Comparison of ENCODE assay signal across 30 mouse cellular contexts in the genomic region with DNA sequence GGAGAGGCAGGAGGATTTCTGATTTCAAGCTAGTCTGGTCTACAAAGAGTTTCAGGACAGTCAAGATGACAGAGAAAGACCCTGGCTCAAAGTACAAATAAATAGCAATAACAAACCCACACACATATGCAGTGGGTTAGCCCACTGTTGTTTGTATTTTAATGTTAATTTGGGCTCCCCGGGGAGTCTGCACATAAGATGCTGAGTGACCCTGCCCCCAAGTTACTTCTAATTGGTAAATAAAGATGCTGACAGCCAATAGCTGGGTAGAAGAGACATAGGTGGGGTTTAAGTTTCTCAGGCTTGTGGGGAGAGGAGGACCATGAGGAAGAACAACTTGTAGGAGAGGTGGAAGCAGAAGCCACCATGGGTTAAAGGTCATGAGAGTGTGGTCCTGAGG. TPM values are rescaled to one million over a fixed set of nuclear protein-coding genes. Genes with fewer than 3 reads are reported as not detected.
A peak's percentile ranks its signal among the peaks of the same experiment; 100 is the strongest.
DNase-seq lines count a peak whose midpoint lies in the region; ATAC-seq and TF ChIP-seq lines count a peak whose summit lies in the region.
"Had no signal": no experiment of that assay in that cellular context is flagged by ENCODE, and none has a peak within 500 bp of the region (broad histone marks: within the 10 kb centered on the region; RNA-seq: fewer than 3 reads in every experiment).

No protein-coding gene starts in this region.

- peak overlapping the region; percentile 51; the same call in 1 of the 2 replicates for H3K27ac ChIP-seq in ES-Bruce4 (ENCODE audit: insufficient read depth, low read length)
- no peak overlapping the region for H3K27ac ChIP-seq in hindbrain, embryonic 16.5 days (ENCODE audit: low read depth, low read length)
- H3K27ac ChIP-seq in liver, embryonic 12.5 days: no peak overlapping the region
- no peak overlapping the region for H3K27ac ChIP-seq in thymus, adult 2 months (ENCODE audit: control insufficient read depth, insufficient read depth, low read length)

- H3K36me3 ChIP-seq in ES-Bruce4 (ENCODE audit: control insufficient read depth, insufficient read depth, low read length, poor library complexity, severe bottlenecking): peaks cover 29% of the 10 kb centered on the region
- H3K36me3 ChIP-seq in hindbrain, embryonic 16.5 days (ENCODE audit: control insufficient read depth, insufficient read depth, low read length): peaks cover 30% of the 10 kb centered on the region
- peaks cover 48% of the 10 kb centered on the region for H3K36me3 ChIP-seq in liver, embryonic 12.5 days
- peaks cover 35% of the 10 kb centered on the region for H3K36me3 ChIP-seq in thymus, adult 2 months (ENCODE audit: control insufficient read depth, insufficient read depth, low read length)

- no peak overlapping the region for H3K4me3 ChIP-seq in ES-Bruce4 (ENCODE audit: low read depth, low read length)
- no peak overlapping the region for H3K4me3 ChIP-seq in hindbrain, embryonic 16.5 days (ENCODE audit: low read length)
- no peak overlapping the region for H3K4me3 ChIP-seq in liver, embryonic 12.5 days
- H3K4me3 ChIP-seq in thymus, adult 2 months (ENCODE audit: control insufficient read depth, insufficient read depth, low read length): no peak overlapping the region

- H3K27me3 ChIP-seq in ES-Bruce4 (ENCODE audit: control insufficient read depth, insufficient read depth, low read length, poor library complexity, severe bottlenecking): no peaks in the 10 kb centered on the region
- H3K27me3 ChIP-seq in hindbrain, embryonic 16.5 days (replicated peaks; ENCODE audit: control insufficient read depth, insufficient read depth, low read length): no peaks in the 10 kb centered on the region
- no peaks in the 10 kb centered on the region for H3K27me3 ChIP-seq in liver, embryonic 12.5 days (replicated peaks)
- no peaks in the 10 kb centered on the region for H3K27me3 ChIP-seq in thymus, adult 2 months (ENCODE audit: control insufficient read depth, insufficient read depth, low read length)
- H3K27me3 ChIP-seq: CH12.LX, Patski had no signal

- intact Hi-C loops in heart, postnatal 25 days (cut with DNase I): no loop called here

- peaks cover 2% of the 10 kb centered on the region for H3K4me1 ChIP-seq in ES-Bruce4 (ENCODE audit: control insufficient read depth, insufficient read depth, low read length)
- H3K4me1 ChIP-seq in hindbrain, embryonic 16.5 days (ENCODE audit: control insufficient read depth, insufficient read depth, low read depth, low read length): no peaks in the 10 kb centered on the region; the same call in 1 of the 2 replicates
- peaks cover 8% of the 10 kb centered on the region; the same call in 1 of the 2 replicates for H3K4me1 ChIP-seq in liver, embryonic 12.5 days
- H3K4me1 ChIP-seq in thymus, adult 2 months (replicated peaks; ENCODE audit: control insufficient read depth, insufficient read depth, low read length): peaks cover 3% of the 10 kb centered on the region; the same call in 1 of the 2 replicates

- no peak for TF ChIP-seq CTCF in ES-Bruce4 (IDR thresholded peaks at IDR 0.05; ENCODE audit: low read depth, low read length)
- no peak for TF ChIP-seq CTCF in thymus, adult 2 months (IDR thresholded peaks at IDR 0.05; ENCODE audit: borderline replicate concordance, control insufficient read depth, extremely low read depth, insufficient read depth, low read length, poor library complexity)

- WGBS in hindbrain, embryonic 16.5 days: 79% methylated on average over 1 of the region's 1 CpGs
- WGBS in liver, embryonic 12.5 days (ENCODE audit: insufficient replicate concordance): 69% methylated on average over 1 of the region's 1 CpGs
- WGBS in thymus, adult 2 months: 97% methylated on average over 1 of the region's 1 CpGs

- TF ChIP-seq EP300 in ES-Bruce4 (IDR thresholded peaks at IDR 0.05; ENCODE audit: insufficient read depth, low read depth, low read length): no peak

- H3K4me2 ChIP-seq in hindbrain, embryonic 16.5 days (ENCODE audit: low read length): no peak overlapping the region
- H3K4me2 ChIP-seq in liver, embryonic 12.5 days: no peak overlapping the region

- H3K9ac ChIP-seq in ES-Bruce4 (ENCODE audit: low read depth, poor library complexity, severe bottlenecking): no peak overlapping the region
- H3K9ac ChIP-seq in hindbrain, embryonic 16.5 days (ENCODE audit: low read depth, low read length): no peak overlapping the region
- no peak overlapping the region for H3K9ac ChIP-seq in liver, embryonic 12.5 days

- DNase-seq in ES-CJ7 (ENCODE audit: low read depth, low spot score) (peak; percentile 44), R1 (ENCODE audit: low read depth, low spot score) (peak; percentile 81), ZHBTc4 (ENCODE audit: low read depth, low spot score) (peak; percentile 64)
- DNase-seq in heart, postnatal 25 days (ENCODE audit: low spot score): no peak
- no peak for DNase-seq in thymus, adult 2 months
- DNase-seq: adrenal gland, adult 2 months; adrenal gland, adult 8-10 months; adrenal gland, postnatal 10 days; adrenal gland, postnatal 14 days; adrenal gland, postnatal 25 days; adrenal gland, postnatal 36 days; B cell, adult 2 months; cerebellum, adult 11 months; cerebellum, adult 11-12 months; cerebellum, adult 18-20 months; cerebellum, adult 2 months; cerebellum, adult 8-10 months; cerebellum, adult 9-10 months had no signal

- no peaks in the 10 kb centered on the region for H3K9me3 ChIP-seq in ES-Bruce4 (replicated peaks; ENCODE audit: control insufficient read depth, insufficient read depth, low read length, poor library complexity, severe bottlenecking)
- H3K9me3 ChIP-seq in hindbrain, embryonic 16.5 days (ENCODE audit: control insufficient read depth, low read length): no peaks in the 10 kb centered on the region
- peaks cover 12% of the 10 kb centered on the region for H3K9me3 ChIP-seq in liver, embryonic 12.5 days (replicated peaks)

- no peak for ATAC-seq in hindbrain, embryonic 16.5 days
- no peak for ATAC-seq in liver, embryonic 12.5 days
- ATAC-seq: activated CD4-positive, CD25-positive, alpha-beta regulatory T cell, adult 4 months; CD4-positive, CD25-positive, alpha-beta regulatory T cell, adult 4 months; Patski had no signal

- TF ChIP-seq POLR2A in ES-Bruce4 (IDR thresholded peaks at IDR 0.05; ENCODE audit: insufficient read depth, low read length): no peak
- TF ChIP-seq POLR2A in thymus, adult 2 months (IDR thresholded peaks at IDR 0.05; ENCODE audit: control insufficient read depth, extremely low read depth, insufficient read depth, low read length, poor library complexity): no peak

RNA-seq across cellular contexts. Expression of a gene that starts 7.7 kb away (rescaled TPM):
- 9.3 and 9.9 TPM in 2 replicates for polyA plus RNA-seq in ES-Bruce4 (2011; ENCODE audit: insufficient read depth, insufficient read length, low read depth, missing spikeins)
- 12.3 and 13.6 TPM in 2 replicates for polyA plus RNA-seq in hindbrain, embryonic 16.5 days (2015; fragmentation: Nextera tagmentation; extraction: Ambion mirVana)
- 6.8 TPM in 2 replicates for polyA plus RNA-seq in liver, embryonic 12.5 days (2016; fragmentation: Nextera tagmentation; extraction: Ambion mirVana)
- total RNA-seq in heart, postnatal 25 days (2021): 1 to 10 TPM; 3.5 to 3.9 TPM
- polyA plus RNA-seq in thymus, adult 2 months (2012; rRNA removed): 7.0 and 8.6 TPM in 2 replicates

RNA-seq across cellular contexts. Expression of a gene that starts 20.0 kb away (rescaled TPM):
- polyA plus RNA-seq in ES-Bruce4 (2011; ENCODE audit: insufficient read depth, insufficient read length, low read depth, missing spikeins): 15.0 and 15.5 TPM in 2 replicates
- polyA plus RNA-seq in hindbrain, embryonic 16.5 days (2015; fragmentation: Nextera tagmentation; extraction: Ambion mirVana): 32.6 and 37.6 TPM in 2 replicates
- 9.4 and 9.7 TPM in 2 replicates for polyA plus RNA-seq in liver, embryonic 12.5 days (2016; fragmentation: Nextera tagmentation; extraction: Ambion mirVana)
- total RNA-seq in heart, postnatal 25 days (2021): 10 to 100 TPM in 1 of 2 experiments, 1 to 10 TPM in 1; 5.9 to 11.1 TPM
- polyA plus RNA-seq in thymus, adult 2 months (2012; rRNA removed): 31.2 and 43.7 TPM in 2 replicates

RNA-seq across cellular contexts. Expression of a gene that starts 20.0 kb away (rescaled TPM):
- polyA plus RNA-seq in ES-Bruce4 (2011; ENCODE audit: insufficient read depth, insufficient read length, low read depth, missing spikeins): not detected in 2 replicates
- polyA plus RNA-seq in hindbrain, embryonic 16.5 days (2015; fragmentation: Nextera tagmentation; extraction: Ambion mirVana): 0.16 TPM in 1 of 2 replicates, not detected in the other
- polyA plus RNA-seq in liver, embryonic 12.5 days (2016; fragmentation: Nextera tagmentation; extraction: Ambion mirVana): not detected in 2 replicates
- total RNA-seq in heart, postnatal 25 days (2021): not detected
- polyA plus RNA-seq in thymus, adult 2 months (2012; rRNA removed): not detected in 2 replicates
- total RNA-seq: adrenal gland, adult 2 months; adrenal gland, postnatal 10 days; adrenal gland, postnatal 25 days; adrenal gland, postnatal 36 days; adrenal gland, postnatal 4 days; MEL had no signal
- polyA plus RNA-seq: adrenal gland, adult 2 months; brain, embryonic 14.5 days; C2C12; cerebellum, adult 2 months; G1E; Patski had no signal

RNA-seq across cellular contexts. Expression of a gene that starts 45.6 kb away (rescaled TPM):
- polyA plus RNA-seq in ES-Bruce4 (2011; ENCODE audit: insufficient read depth, insufficient read length, low read depth, missing spikeins): 10.3 and 10.7 TPM in 2 replicates
- 9.8 and 10.5 TPM in 2 replicates for polyA plus RNA-seq in hindbrain, embryonic 16.5 days (2015; fragmentation: Nextera tagmentation; extraction: Ambion mirVana)
- 4.1 TPM in 2 replicates for polyA plus RNA-seq in liver, embryonic 12.5 days (2016; fragmentation: Nextera tagmentation; extraction: Ambion mirVana)
- total RNA-seq in heart, postnatal 25 days (2021): 1 to 10 TPM; 3.8 to 4.6 TPM
- polyA plus RNA-seq in thymus, adult 2 months (2012; rRNA removed): 1.2 and 1.7 TPM in 2 replicates

Comparison
In these comparisons a context has a peak if more than half of its experiments do, and no peak if none do; other contexts are left out.
1. DNase-seq: peak in ES-CJ7 (single experiment), R1 (single experiment) and ZHBTc4 (single experiment); none in heart, postnatal 25 days (single experiment) and thymus, adult 2 months (single experiment).